Mouse (Mus musculus) erythroblast, embryonic 14.5 days (primary cell): Measurements from ENCODE around the gene Uchl5. TPM values are rescaled to one million over a fixed set of nuclear protein-coding genes. Genes with fewer than 3 reads are reported as not detected.

Experiments used
- H3K27me3 ChIP-seq: 2 replicates; pipeline ENCODE4 v1.6.1; 2012; ENCODE audit warnings: inconsistent platforms; ENCODE audit not compliant: control insufficient read depth
- H3K36me3 ChIP-seq: 2 replicates; pipeline ENCODE4 v1.6.1; 2012; ENCODE audit warnings: mild to moderate bottlenecking, inconsistent platforms; ENCODE audit not compliant: control insufficient read depth
- H3K4me1 ChIP-seq: 2 replicates; pipeline ENCODE4 v1.6.1; 2012; ENCODE audit warnings: inconsistent platforms; ENCODE audit not compliant: control insufficient read depth
- H3K4me3 ChIP-seq: replicated peaks from 2 replicates; pipeline ENCODE3; 2012; ENCODE audit warnings: moderate library complexity, mild to moderate bottlenecking, inconsistent platforms
- H3K9me3 ChIP-seq: 2 replicates; pipeline ENCODE4 v1.6.1; 2012; ENCODE audit warnings: low read length, inconsistent platforms, mixed read lengths; ENCODE audit not compliant: control insufficient read depth
- GATA1 ChIP-seq: IDR thresholded peaks from 2 replicates; pipeline ENCODE4 v1.6.1; 2012; ENCODE audit warnings: low read length, inconsistent platforms, mixed read lengths
- TAL1 ChIP-seq: IDR thresholded peaks from 3 replicates; pipeline ENCODE4 v1.6.1; 2012; ENCODE audit warnings: low read length, inconsistent platforms, mixed read lengths
- polyA plus RNA-seq: library from polyadenylated mRNA; stranded (reverse); fragments of >175 nt; gene quantifications from 2 replicates; pipeline ENCODE4 v1.2.3, GENCODE M21; 2012

The Uchl5 gene
- polyA plus RNA-seq, 1 experiment, result 7.8 TPM

DNA sequence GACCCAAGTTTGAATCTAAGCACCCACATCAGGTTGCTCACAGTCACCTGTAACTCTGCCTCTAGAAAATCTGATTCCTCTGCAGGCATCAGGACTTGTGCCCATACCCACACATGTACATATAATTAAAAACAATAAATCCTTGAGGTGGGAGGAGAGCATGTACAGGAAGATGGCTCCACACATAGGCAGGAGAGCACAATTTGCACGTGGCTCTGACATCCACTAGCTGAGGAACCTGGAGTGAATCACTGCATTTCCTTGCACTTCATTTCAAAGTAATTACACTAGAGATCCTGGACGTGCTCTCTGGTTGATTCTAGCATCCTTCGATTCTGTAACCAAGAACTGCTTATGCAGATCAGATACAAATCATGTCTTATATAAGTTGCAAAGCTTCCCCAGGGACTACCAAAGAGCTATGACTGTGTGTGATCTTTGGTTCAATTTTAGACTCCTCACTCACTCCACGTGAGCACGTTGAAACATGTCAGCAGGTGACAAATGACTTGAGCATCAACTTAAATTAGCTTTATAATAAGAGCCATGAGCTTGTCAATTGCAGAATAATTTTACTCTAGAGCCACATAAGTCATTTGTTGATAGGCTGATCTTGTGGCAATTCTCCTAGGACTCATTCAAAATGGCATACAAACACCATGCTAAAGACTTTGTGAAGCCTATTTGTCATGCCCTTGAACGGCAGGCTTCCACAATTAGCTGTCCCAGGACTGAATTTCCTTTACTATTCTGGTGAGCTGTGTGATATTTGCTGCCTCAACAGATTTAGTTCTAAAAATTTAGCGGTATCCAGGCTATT is 59.5 kb downstream of the Uchl5 start:
- no peak for TF ChIP-seq TAL1
- no peak for TF ChIP-seq GATA1
- Histone ChIP-seq H3K27me3 (no peaks in the 10 kb centered on the region), H3K4me1 (no peaks in the 10 kb centered on the region), H3K9me3 (no peaks in the 10 kb centered on the region), H3K36me3 (no peaks in the 10 kb centered on the region), H3K4me3 (no peak overlapping the region)

DNA sequence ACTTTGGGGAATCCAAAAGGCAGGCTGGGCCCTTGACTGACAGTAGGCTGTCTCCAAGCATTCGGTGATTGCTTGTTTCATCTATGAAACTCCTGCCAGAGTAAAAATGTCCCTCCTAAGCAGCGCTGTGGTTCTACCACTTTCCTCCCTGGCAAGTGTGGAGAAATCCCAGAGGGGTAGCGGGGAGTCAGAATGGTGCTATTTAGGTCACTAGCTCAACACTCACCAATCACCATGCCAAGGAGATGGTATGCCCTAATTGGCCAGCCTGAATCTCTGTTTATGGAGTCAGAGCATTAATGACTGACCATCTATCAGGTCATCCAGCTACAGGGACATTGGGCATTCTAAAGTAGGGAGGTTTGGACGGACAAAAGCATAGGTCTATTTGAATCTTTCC is 60.6 kb downstream of the Uchl5 start:
- Histone ChIP-seq H3K4me3 (no peak overlapping the region), H3K36me3 (no peaks in the 10 kb centered on the region), H3K27me3 (no peaks in the 10 kb centered on the region), H3K4me1 (no peaks in the 10 kb centered on the region), H3K9me3 (no peaks in the 10 kb centered on the region)
- TF ChIP-seq GATA1 (no peak), TAL1 (no peak)

DNA sequence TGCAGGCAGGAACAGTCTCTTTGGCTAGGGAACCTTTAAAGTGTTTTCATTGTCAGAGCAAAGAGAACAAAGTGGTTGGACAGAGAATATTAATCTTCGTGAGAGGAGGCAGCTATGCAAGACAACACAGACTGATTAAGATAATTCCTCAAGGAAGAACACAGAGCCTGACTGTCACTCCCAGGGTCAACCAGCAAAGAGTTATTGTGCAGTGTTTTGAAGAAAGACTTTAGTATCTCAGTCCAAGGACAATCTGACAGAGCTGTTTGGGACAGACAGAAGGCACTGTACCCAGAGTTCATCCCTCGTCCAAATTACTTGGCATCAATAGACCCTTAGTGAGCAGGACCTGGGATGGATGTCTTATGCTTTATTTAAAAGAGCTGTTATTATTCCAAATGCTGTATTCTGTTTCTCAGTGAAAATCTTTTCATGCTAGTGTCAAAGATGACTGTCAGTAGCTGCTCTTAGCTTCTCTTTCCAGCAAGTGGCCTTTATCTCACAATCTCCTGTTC is 61.9 kb downstream of the Uchl5 start:
- TF ChIP-seq GATA1 (no peak), TAL1 (no peak)
- H3K9me3 ChIP-seq, result no peaks in the 10 kb centered on the region
- no peaks in the 10 kb centered on the region for H3K36me3 ChIP-seq
- H3K4me1 ChIP-seq, result no peaks in the 10 kb centered on the region
- H3K4me3 ChIP-seq, result no peak overlapping the region
- H3K27me3 ChIP-seq, result no peaks in the 10 kb centered on the region

DNA sequence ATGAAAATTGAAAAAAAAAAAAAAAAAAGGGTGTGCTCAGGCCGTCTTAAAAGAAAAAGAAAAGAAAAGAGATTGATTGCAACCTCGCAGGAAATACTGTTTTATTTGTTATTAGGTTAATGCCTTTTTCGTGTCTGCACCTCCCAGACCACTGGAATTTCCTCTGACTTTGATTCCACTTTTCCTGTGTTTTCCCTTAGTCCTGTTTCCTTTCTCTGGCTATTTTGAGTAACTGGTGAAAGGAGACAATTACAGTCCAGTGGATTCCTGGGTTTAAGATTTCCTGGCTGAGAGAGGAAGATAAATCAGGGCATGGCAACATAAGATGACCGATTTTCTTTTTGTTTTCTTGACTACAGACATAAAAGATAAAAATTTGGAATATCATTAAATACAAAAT is 75.3 kb downstream of the Uchl5 start:
- TF ChIP-seq TAL1, result no peak
- no peak for TF ChIP-seq GATA1
- Histone ChIP-seq H3K4me1 (no peaks in the 10 kb centered on the region), H3K36me3 (no peaks in the 10 kb centered on the region), H3K4me3 (no peak overlapping the region), H3K9me3 (no peaks in the 10 kb centered on the region), H3K27me3 (no peaks in the 10 kb centered on the region)

DNA sequence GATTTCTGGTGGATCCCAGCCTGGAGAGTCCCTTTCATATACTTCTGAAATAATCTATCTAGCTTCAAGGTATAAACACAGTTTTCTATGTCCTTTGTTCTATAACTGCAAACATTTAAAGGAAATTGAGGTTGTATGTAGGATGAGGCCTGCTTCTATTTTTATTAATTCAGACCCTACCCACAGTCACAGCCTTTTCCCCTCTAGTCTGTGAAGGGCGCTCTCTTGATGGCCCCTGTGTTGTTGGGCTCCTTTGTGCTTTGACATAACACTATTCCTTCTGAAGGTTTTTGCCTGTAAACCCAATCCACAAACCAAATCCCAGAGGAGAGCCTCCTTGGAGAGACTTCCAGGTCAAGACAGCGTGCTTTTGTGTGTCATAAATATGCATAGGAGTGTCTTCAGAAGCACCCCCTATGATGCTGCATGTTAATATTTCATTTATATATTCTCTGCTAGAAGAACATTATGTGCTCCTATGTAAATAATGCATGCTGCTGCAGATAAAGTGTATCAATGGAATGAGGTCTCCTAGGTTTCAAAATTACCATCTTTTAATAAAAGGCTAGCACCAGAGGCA is 75.8 kb downstream of the Uchl5 start:
- no peaks in the 10 kb centered on the region for H3K27me3 ChIP-seq
- no peaks in the 10 kb centered on the region for H3K36me3 ChIP-seq
- no peak for TF ChIP-seq GATA1
- TF ChIP-seq TAL1, result no peak
- H3K4me3 ChIP-seq, result no peak overlapping the region
- no peaks in the 10 kb centered on the region for H3K9me3 ChIP-seq
- H3K4me1 ChIP-seq, result no peaks in the 10 kb centered on the region

DNA sequence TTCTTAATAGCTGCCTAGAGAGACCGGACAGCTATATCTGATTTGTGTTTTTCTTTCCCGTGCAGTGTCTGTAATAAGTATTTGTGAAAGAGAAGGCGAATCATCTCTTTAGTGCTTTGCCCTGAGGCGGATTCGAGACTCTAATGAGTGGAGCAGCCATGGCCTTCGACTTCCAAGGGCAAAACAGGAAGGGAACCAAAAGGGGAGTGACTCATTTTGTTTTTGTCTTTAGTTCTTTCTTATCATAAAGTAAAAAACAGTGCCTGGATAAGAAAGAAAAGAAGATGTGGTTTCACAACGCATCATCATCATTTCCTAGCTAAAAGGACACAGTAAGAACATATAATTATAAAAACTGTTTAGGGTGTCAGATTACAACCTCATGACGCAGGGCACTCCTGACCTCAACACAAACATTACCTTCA is 76.6 kb downstream of the Uchl5 start:
- H3K4me3 ChIP-seq, result no peak overlapping the region
- H3K4me1 ChIP-seq, result no peaks in the 10 kb centered on the region
- H3K9me3 ChIP-seq, result no peaks in the 10 kb centered on the region
- H3K36me3 ChIP-seq, result no peaks in the 10 kb centered on the region
- H3K27me3 ChIP-seq, result no peaks in the 10 kb centered on the region
- TF ChIP-seq GATA1 (no peak), TAL1 (no peak)

DNA sequence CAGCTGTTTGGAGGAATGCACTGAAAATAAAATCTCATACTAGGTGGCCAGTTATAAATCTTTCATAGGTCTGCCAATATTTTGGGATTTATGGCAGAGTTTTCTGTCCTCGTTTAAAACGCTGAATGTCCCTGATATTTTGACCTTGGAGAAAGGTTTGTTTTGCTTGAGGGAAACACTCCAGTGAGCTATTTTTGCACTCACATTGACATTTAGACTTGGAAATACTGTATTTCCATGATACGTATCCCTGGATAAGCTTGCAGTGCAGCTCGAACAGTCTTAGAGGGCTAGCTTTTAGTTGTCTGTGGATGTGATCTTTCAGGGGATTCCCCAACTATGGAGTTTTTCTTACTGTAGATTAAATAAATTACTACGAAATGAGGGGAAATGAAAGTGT is 78.6 kb downstream of the Uchl5 start:
- no peak for TF ChIP-seq TAL1
- no peak for TF ChIP-seq GATA1
- H3K4me3 ChIP-seq, result no peak overlapping the region
- no peaks in the 10 kb centered on the region for H3K4me1 ChIP-seq
- no peaks in the 10 kb centered on the region for H3K27me3 ChIP-seq
- no peaks in the 10 kb centered on the region for H3K9me3 ChIP-seq
- H3K36me3 ChIP-seq, result no peaks in the 10 kb centered on the region

Other genes starting within 250 kb of the Uchl5 start
- under 0.01 TPM in 1 of 2 replicates, not detected in the other for gene B3galt2, start 136.6 kb upstream of the Uchl5 start, polyA plus RNA-seq
- 0.26 and 0.41 TPM in 2 replicates for gene Cdc73, start 74.4 kb upstream of the Uchl5 start, polyA plus RNA-seq
- 6.1 and 9.4 TPM in 2 replicates for gene Glrx2, start 60.9 kb upstream of the Uchl5 start, polyA plus RNA-seq
- gene Trove2, start 204 bp upstream of the Uchl5 start, polyA plus RNA-seq, result 0.02 TPM in 1 of 2 replicates, not detected in the other
- gene Rgs2, start 226.9 kb downstream of the Uchl5 start, polyA plus RNA-seq, result 0.26 and 0.41 TPM in 2 replicates